Mouse (Mus musculus): ENCODE measurements around the gene Olfr749. TPM values are rescaled to one million over a fixed set of nuclear protein-coding genes. Genes with fewer than 3 reads are reported as not detected.
"Not testable (repeated sequence)": the region's sequence is repeated elsewhere in the genome, so short reads cannot be mapped to it uniquely, and the experiment has no call there.

Olfr749 gene
- polyA plus RNA-seq (2015; fragmentation: Nextera tagmentation; extraction: Ambion mirVana) = not detected in 2 replicates

DNA sequence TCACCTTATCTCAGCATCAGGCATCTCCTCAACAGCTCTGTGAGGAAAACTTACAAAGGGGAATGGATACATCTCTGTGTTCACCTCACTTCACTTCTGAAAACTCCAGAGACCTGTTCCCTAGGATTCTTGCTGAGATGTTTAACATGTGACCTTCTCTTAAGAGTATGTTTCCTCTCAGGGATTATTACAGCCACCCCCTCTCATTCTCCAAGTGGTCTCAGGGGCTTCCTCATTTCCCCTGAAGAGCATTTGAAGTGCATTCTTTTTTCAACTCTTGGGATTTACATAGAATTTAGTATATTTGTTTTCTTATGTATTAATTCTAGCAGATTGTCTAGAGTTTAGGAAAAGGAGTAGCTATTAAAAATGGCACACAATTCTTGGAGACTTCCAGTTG is at the start of gene Olfr749:
Gene Olfr749 (minus strand): TSS at position 101 of the 400 bp plus-strand sequence.
- Histone ChIP-seq H3K9ac (no peak within 1 kb of the TSS), H3K4me2 (no peak within 1 kb of the TSS), H3K36me3 (replicated peaks) (no peaks in the 10 kb centered on the region), H3K27ac (replicated peaks) (no peak within 1 kb of the TSS), H3K4me1 (replicated peaks) (no peaks in the 10 kb centered on the region), H3K9me3 (replicated peaks) (no peaks in the 10 kb centered on the region), H3K27me3 (no peaks in the 10 kb centered on the region), H3K4me3 (replicated peaks) (no peak within 1 kb of the TSS)
- no peak for ATAC-seq (ENCODE audit: insufficient read depth)

DNA sequence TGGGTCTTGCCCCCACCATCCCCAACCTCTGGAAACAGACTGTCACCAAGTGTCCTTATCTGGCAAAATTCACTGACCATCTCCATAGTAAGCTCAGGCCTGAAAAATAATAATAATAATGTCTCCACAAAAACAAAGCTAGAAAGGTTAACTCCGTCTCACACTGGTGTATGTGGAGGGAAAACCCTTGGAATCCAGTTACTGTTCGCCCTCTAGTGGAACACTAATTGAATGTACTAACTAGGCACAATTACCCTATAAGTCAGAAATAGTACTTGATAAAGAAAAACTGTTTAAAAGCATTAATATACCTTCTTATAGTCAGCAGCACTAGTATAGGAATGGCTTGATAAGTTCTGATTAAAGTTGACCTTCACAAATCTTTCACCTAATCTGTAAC is 43.3 kb upstream of the Olfr749 start:
- Histone ChIP-seq H3K4me1 (replicated peaks) (peaks cover 10% of the 10 kb centered on the region), H3K27ac (replicated peaks) (no peak overlapping the region), H3K9ac (no peak overlapping the region), H3K4me3 (replicated peaks) (no peak overlapping the region), H3K36me3 (replicated peaks) (no peaks in the 10 kb centered on the region), H3K4me2 (no peak overlapping the region), H3K27me3 (no peaks in the 10 kb centered on the region), H3K9me3 (replicated peaks) (no peaks in the 10 kb centered on the region)
- 18% methylated on average over 2 of the region's 2 CpGs for WGBS (ENCODE audit: insufficient replicate concordance)
- no peak for ATAC-seq (ENCODE audit: insufficient read depth)

DNA sequence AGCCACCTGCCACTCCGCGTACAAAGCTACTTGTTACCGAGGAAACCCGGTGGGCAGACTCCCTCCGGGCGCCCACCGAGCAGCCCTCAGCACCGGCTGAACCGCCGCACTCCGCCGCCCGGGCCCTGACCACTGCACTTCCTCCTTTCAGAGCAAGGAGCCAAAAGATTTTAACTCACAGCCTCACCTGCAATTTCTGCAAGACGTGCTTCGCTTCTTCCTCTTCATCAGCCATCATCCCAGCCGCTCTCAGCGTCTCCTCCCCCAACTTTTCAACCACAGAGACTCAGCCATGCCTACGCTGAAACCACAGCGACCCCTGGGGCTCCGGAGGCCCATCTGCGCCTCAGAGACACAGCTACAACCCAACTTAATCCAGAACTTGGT is 40.4 kb upstream of the Olfr749 start, which contains the start of gene Ttc5:
Gene Ttc5 (minus strand): TSS at position 269 of the 387 bp plus-strand sequence.
- Histone ChIP-seq H3K36me3 (replicated peaks) (peaks cover 6% of the 10 kb centered on the region), H3K4me1 (replicated peaks) (peaks cover 10% of the 10 kb centered on the region), H3K9ac (peak within 1 kb of the TSS; percentile 76), H3K4me3 (replicated peaks) (peak within 1 kb of the TSS; percentile 90), H3K27ac (replicated peaks) (no peak within 1 kb of the TSS; the same call in 1 of the 2 replicates), H3K27me3 (no peaks in the 10 kb centered on the region), H3K9me3 (replicated peaks) (no peaks in the 10 kb centered on the region), H3K4me2 (peak within 1 kb of the TSS; percentile 74)
- under 1% methylated on average over 21 of the region's 21 CpGs for WGBS (ENCODE audit: insufficient replicate concordance)
- peak; percentile 92 for ATAC-seq (ENCODE audit: insufficient read depth)

DNA sequence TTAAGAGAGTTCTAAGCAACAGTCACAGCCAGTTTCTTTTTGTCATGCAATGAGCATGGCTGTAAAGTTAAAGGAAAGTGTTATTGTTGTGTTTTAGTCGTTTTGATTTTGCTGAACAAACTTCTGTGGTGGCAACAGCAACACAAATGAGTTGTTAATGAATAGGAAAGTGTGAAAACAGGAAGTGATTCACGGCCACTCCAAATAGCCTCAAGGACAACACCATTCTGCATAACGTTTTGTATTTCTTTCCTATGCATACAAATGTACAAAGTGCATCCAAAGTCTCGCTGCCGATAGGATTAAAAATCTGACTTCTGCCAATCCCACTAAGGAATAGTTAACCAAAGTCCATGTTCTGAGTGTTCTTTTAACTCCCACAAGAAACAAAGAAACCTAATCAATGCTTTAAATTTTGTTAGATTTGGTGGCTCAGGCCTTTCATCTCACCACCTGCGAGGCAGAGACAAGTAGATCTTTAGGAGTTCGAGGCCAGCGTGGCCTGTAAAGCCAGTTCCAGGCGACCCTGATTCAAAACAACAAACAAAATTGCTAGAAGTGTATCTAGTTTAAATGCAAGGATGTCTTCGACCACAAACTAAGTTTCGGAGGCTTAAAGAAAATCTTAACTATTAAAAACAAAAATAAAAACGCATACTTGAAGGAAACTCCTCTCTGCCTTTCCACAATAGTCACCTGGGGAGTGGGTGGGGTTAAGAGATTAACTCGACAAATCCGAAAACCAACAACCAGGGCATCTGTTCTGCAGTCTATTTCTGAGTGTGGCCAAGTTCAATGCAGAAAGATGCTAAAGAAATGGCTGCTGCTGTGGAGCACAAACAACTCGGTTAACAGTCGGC is 39.7 kb upstream of the Olfr749 start:
- H3K36me3 ChIP-seq (replicated peaks) = peaks cover 6% of the 10 kb centered on the region
- peak overlapping the region; percentile 90 for H3K4me3 ChIP-seq (replicated peaks)
- ATAC-seq (ENCODE audit: insufficient read depth) = peak; percentile 53; the same call in 1 of the 2 replicates
- H3K27me3 ChIP-seq = no peaks in the 10 kb centered on the region
- no peaks in the 10 kb centered on the region for H3K9me3 ChIP-seq (replicated peaks)
- 15% methylated on average over 16 of the region's 16 CpGs for WGBS (ENCODE audit: insufficient replicate concordance)
- H3K4me2 ChIP-seq = peak overlapping the region; percentile 74
- peak overlapping the region; percentile 76 for H3K9ac ChIP-seq
- H3K4me1 ChIP-seq (replicated peaks) = peaks cover 10% of the 10 kb centered on the region
- no peak overlapping the region; the same call in 1 of the 2 replicates for H3K27ac ChIP-seq (replicated peaks)

DNA sequence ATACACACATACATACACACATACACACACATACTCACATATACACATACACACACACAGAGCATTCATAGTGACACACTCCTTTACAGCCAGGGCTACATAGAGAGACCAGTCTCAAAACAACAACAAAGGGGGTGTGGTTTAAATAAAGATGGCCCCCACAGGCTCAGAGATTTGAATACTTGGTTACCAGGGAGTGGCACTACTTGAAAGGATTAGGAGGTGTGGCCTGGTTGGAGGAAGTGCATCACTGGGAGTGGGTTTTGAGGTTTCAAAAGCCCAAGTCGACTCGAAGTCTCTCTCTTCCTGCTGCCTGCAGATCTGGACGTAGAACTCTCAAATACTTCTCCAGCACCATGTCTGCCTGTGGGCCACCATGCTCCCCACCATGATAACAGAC is 37.3 kb upstream of the Olfr749 start:
- H3K27me3 ChIP-seq = no peaks in the 10 kb centered on the region
- no peak for ATAC-seq (ENCODE audit: insufficient read depth)
- no peak overlapping the region for H3K9ac ChIP-seq
- H3K27ac ChIP-seq (replicated peaks) = no peak overlapping the region
- H3K4me2 ChIP-seq = no peak overlapping the region
- WGBS (ENCODE audit: insufficient replicate concordance) = 62% methylated on average over 3 of the region's 3 CpGs
- peaks cover 14% of the 10 kb centered on the region for H3K36me3 ChIP-seq (replicated peaks)
- no peaks in the 10 kb centered on the region for H3K9me3 ChIP-seq (replicated peaks)
- H3K4me3 ChIP-seq (replicated peaks) = no peak overlapping the region
- H3K4me1 ChIP-seq (replicated peaks) = peaks cover 10% of the 10 kb centered on the region

DNA sequence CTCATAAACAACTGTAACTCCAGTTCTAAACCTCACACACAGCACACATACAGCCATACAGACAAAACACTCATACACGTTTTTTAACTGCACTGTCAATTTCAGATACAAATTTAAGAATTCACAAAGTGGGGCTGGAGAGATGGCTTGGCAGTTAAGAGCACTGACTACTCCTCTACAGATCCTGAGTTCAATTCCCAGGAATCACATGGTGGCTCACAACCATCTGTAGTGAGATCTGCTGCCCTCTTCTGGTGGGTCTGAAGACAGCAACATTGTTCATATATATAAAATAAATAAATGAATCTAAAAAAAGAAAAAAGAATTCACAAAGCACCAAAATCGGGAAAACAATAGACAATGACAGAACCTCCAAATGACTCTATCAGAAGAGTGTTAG is 26.4 kb upstream of the Olfr749 start:
- H3K4me3 ChIP-seq (replicated peaks) = no peak overlapping the region
- WGBS (ENCODE audit: insufficient replicate concordance) = 53% methylated on average over 2 of the region's 2 CpGs
- no peak overlapping the region for H3K4me2 ChIP-seq
- H3K9me3 ChIP-seq (replicated peaks) = no peaks in the 10 kb centered on the region
- H3K36me3 ChIP-seq (replicated peaks) = peaks cover 50% of the 10 kb centered on the region
- no peak overlapping the region for H3K9ac ChIP-seq
- no peaks in the 10 kb centered on the region for H3K4me1 ChIP-seq (replicated peaks)
- H3K27ac ChIP-seq (replicated peaks) = no peak overlapping the region
- no peak for ATAC-seq (ENCODE audit: insufficient read depth)
- H3K27me3 ChIP-seq = no peaks in the 10 kb centered on the region

DNA sequence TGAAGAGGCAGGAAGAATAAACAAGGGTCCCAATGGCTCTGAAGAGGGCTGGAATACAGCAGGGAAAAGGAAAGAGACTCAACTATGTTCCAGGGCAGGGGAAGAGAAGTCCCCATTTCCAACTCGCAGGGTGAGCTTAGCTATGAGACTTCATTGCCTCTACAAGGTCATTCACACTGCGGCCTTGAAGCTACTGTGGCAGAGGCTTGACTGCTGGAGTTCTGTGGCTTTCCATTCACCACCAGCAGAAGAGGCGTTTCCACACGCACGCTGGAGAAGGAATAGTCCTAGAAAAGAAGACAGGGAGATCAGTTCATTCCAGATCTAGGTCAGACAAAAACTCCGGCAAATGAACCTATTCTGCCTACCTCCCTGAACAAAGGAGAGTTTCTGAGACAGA is 20.8 kb upstream of the Olfr749 start:
- Histone ChIP-seq H3K27ac (replicated peaks) (no peak overlapping the region), H3K27me3 (no peaks in the 10 kb centered on the region), H3K36me3 (replicated peaks) (peaks cover 33% of the 10 kb centered on the region), H3K4me3 (replicated peaks) (no peak overlapping the region), H3K4me2 (no peak overlapping the region), H3K9ac (no peak overlapping the region), H3K4me1 (replicated peaks) (no peaks in the 10 kb centered on the region), H3K9me3 (replicated peaks) (no peaks in the 10 kb centered on the region)
- ATAC-seq (ENCODE audit: insufficient read depth) = no peak
- 81% methylated on average over 6 of the region's 6 CpGs for WGBS (ENCODE audit: insufficient replicate concordance)

DNA sequence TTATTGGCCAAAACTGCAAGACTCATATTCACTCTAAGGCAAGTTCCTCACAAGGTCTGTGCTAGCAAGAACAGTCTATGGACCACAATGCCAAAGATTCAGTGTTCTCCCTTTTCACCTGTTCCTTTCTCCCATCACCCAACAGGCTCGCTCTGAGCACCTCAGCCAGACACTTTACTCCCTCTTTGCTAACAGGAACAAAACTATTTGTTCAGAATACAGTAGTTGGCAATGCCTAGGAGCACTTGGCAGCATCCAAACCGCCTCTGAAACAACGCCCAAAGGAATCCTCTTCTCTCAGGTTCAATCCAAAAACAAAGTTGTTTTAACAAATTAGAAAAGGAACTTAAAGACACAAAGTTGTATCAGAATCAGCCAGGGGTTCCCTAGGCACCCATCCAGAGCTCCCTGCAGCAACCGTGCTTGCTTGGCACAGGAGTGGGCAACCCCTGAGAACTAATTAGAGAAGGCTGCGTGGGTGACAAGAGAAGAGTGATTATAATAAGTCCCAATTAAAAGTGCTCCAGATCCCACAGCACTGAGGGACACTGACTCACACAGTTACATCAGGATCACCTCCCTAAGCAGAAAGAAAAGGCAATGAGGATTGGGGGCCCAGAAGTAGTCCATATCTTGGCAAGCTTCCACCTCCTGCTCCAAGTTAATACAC is 13.7 kb upstream of the Olfr749 start:
- ATAC-seq (ENCODE audit: insufficient read depth) = no peak
- WGBS (ENCODE audit: insufficient replicate concordance) = 51% methylated on average over 5 of the region's 5 CpGs

DNA sequence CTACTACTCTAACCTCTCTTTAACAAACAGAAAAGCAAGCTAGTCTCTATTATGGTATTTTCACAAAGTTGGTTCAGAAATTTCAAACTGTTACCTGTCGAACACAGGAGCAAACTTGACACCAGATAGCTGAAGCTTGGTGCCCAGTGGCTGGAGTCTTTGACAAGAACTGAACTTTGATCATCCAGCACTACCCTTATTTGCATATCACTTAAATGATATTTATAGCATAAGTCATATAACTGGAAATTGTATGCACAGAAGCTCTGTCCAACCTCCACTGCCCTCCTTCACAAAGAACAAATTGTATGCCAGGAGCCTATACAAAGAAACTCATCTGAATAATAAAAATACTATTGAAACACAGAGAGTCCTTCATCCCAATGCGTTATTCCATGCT is 3.3 kb downstream of the Olfr749 start:
- no peak overlapping the region for H3K9ac ChIP-seq
- 53% methylated on average over 2 of the region's 2 CpGs for WGBS (ENCODE audit: insufficient replicate concordance)
- no peak for ATAC-seq (ENCODE audit: insufficient read depth)

More for the DNA sequence above, 13.7 kb upstream of the Olfr749 start:
- no peak overlapping the region for H3K27ac ChIP-seq (replicated peaks)
- no peaks in the 10 kb centered on the region for H3K4me1 ChIP-seq (replicated peaks)
- H3K4me2 ChIP-seq = no peak overlapping the region
- H3K4me3 ChIP-seq (replicated peaks) = no peak overlapping the region
- no peaks in the 10 kb centered on the region for H3K36me3 ChIP-seq (replicated peaks)
- no peaks in the 10 kb centered on the region for H3K27me3 ChIP-seq
- H3K9me3 ChIP-seq (replicated peaks) = no peaks in the 10 kb centered on the region
- no peak overlapping the region for H3K9ac ChIP-seq

DNA sequence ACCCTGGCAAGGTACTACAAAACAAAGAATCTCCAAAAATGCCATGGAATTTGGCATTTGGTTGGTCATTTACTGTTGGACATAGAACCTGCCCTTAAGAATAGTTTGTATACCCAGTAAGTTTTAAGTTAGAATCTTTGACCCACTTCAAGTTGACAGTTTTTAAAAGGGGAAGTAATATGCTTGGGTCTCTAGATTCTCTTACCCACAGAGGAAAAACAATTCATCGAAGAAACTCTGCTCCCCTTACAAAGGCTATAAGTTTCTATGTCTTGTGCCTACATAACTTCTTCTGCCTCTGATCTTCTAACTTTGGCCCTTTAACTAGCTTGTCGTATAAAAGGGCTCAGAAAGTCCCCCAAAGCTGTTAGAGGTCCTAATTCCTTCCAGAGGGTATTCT is 4.6 kb downstream of the Olfr749 start:
- Histone ChIP-seq H3K9ac (no peak overlapping the region), H3K4me1 (replicated peaks) (no peaks in the 10 kb centered on the region), H3K36me3 (replicated peaks) (no peaks in the 10 kb centered on the region), H3K27ac (replicated peaks) (no peak overlapping the region), H3K4me2 (no peak overlapping the region), H3K9me3 (replicated peaks) (no peaks in the 10 kb centered on the region), H3K4me3 (replicated peaks) (no peak overlapping the region), H3K27me3 (no peaks in the 10 kb centered on the region)
- WGBS (ENCODE audit: insufficient replicate concordance) = 26% methylated on average over 2 of the region's 2 CpGs
- ATAC-seq (ENCODE audit: insufficient read depth) = no peak

More for the DNA sequence above, 3.3 kb downstream of the Olfr749 start:
- no peaks in the 10 kb centered on the region for H3K36me3 ChIP-seq (replicated peaks)
- no peak overlapping the region for H3K27ac ChIP-seq (replicated peaks)
- no peaks in the 10 kb centered on the region for H3K27me3 ChIP-seq
- no peaks in the 10 kb centered on the region for H3K4me1 ChIP-seq (replicated peaks)
- H3K4me3 ChIP-seq (replicated peaks) = no peak overlapping the region
- no peaks in the 10 kb centered on the region for H3K9me3 ChIP-seq (replicated peaks)
- H3K4me2 ChIP-seq = no peak overlapping the region

DNA sequence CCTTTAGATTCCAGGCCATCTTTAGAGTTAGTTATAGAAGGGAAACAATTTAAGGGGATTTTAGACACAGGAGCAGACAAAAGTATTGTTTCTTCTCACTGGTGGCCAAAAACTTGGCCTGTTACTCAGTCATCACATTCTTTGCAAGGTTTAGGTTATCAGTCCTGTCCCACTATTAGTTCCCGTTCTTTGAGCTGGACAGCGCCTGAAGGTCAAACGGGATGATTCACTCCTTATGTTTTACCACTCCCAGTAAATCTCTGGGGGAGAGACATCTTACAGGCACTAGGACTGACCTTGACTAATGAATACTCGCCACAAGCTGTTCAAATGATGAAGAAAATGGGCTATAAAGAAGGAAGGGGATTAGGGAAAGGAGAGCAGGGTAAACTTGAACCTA is 22.5 kb downstream of the Olfr749 start:
- H3K27me3 ChIP-seq; H3K36me3 ChIP-seq (replicated peaks); H3K9me3 ChIP-seq (replicated peaks); H3K4me2 ChIP-seq; H3K4me1 ChIP-seq (replicated peaks); H3K9ac ChIP-seq; ATAC-seq (ENCODE audit: insufficient read depth); H3K4me3 ChIP-seq (replicated peaks); H3K27ac ChIP-seq (replicated peaks): not testable (repeated sequence)
- WGBS (ENCODE audit: insufficient replicate concordance) = 44% methylated on average over 4 of the region's 4 CpGs

Data from liver, embryonic 15.5 days (tissue).